Mouse (Mus musculus): Measurements from ENCODE around the gene Slc16a9. TPM values are rescaled to one million over a fixed set of nuclear protein-coding genes. Genes with fewer than 3 reads are reported as not detected.

Slc16a9 gene
- polyA plus RNA-seq, 1 experiment from 2014 or later: 0.62 TPM

DNA sequence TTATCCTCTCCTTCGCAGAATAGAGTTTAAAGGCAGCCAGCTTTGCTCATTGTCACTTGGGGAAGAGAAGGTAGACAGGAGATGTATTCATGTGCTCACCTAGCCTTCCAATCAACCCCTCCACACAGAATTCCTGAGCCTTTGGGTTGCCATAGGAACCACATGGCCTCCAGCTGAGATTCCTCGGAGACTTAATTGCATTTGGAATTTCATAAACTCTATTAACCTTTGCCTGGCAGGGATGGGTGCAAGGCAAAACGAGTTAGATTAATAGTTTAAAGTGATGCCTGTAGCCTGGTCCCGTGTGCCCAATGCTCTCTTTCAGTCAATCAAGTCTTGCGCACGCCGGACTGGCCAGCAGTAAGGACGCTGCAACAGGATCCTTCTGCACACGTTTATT, 83.2 kb downstream of the Slc16a9 start:
- Histone ChIP-seq H3K4me2 (ENCODE audit: low read depth, low read length) (no peak overlapping the region), H3K4me1 (ENCODE audit: control insufficient read depth, insufficient read depth, low read length) (no peaks in the 10 kb centered on the region), H3K27me3 (ENCODE audit: control insufficient read depth, insufficient read depth, low read length) (no peaks in the 10 kb centered on the region), H3K4me3 (ENCODE audit: low read depth, low read length) (no peak overlapping the region), H3K27ac (ENCODE audit: low read depth, low read length) (no peak overlapping the region), H3K9me3 (ENCODE audit: control insufficient read depth, low read length) (no peaks in the 10 kb centered on the region), H3K36me3 (ENCODE audit: control insufficient read depth, insufficient read depth, low read length) (no peaks in the 10 kb centered on the region), H3K9ac (replicated peaks; ENCODE audit: low read depth, low read length) (no peak overlapping the region)
- 74% methylated on average over 9 of the region's 9 CpGs for WGBS
- ATAC-seq (ENCODE audit: low read depth): 0 out of 2 replicates have a peak, but pooled peaks have one; percentile 24

Other genes with a start within 250 kb of the Slc16a9 start
- gene Ccdc6, start 148.0 kb upstream of the Slc16a9 start, polyA plus RNA-seq (2014; fragmentation: Nextera tagmentation; extraction: Ambion mirVana): 31.4 and 43.6 TPM in 2 replicates
- 0.82 and 1.3 TPM in 2 replicates for gene Mrln, start 40.4 kb upstream of the Slc16a9 start, polyA plus RNA-seq (2014; fragmentation: Nextera tagmentation; extraction: Ambion mirVana)
- 21.8 and 22.4 TPM in 2 replicates for gene Fam13c, start 195.4 kb downstream of the Slc16a9 start, polyA plus RNA-seq (2014; fragmentation: Nextera tagmentation; extraction: Ambion mirVana)

Measured in neural tube, embryonic 14.5 days (tissue).